In genomic region chr2:161040743-161041142, GRCm38 (mm10) we compare ENCODE assay signal across 15 mouse cellular contexts.
DNase-seq lines count a peak whose midpoint lies in the region; ATAC-seq and TF ChIP-seq lines count a peak whose summit lies in the region.
"Had no signal": no experiment of that assay in that cellular context is flagged by ENCODE, and none has a peak within 500 bp of the region (broad histone marks: within the 10 kb centered on the region; RNA-seq: fewer than 3 reads in every experiment).

No protein-coding gene starts in this region.

- peak; percentile 65 for TF ChIP-seq CTCF in midbrain, postnatal 0 days (IDR thresholded peaks at IDR 0.05)
- no peak for TF ChIP-seq CTCF in bone marrow macrophage, adult 2 months (IDR thresholded peaks at IDR 0.05; ENCODE audit: low read depth, low read length)

- 82% methylated on average over 4 of the region's 4 CpGs for WGBS in kidney, embryonic 14.5 days
- 84% methylated on average over 4 of the region's 4 CpGs for WGBS in midbrain, postnatal 0 days
- 85% methylated on average over 4 of the region's 4 CpGs for WGBS in midbrain, embryonic 11.5 days

- H3K27ac ChIP-seq in kidney, embryonic 14.5 days (ENCODE audit: low read depth, low read length): no peak overlapping the region
- no peak overlapping the region for H3K27ac ChIP-seq in midbrain, postnatal 0 days (ENCODE audit: low read depth, low read length)
- H3K27ac ChIP-seq in midbrain, embryonic 11.5 days (ENCODE audit: low read depth, low read length): no peak overlapping the region
- H3K27ac ChIP-seq in bone marrow macrophage, adult 2 months (ENCODE audit: insufficient read depth, low read depth, low read length): peak overlapping the region; percentile 25; the same call in 1 of the 2 replicates
- H3K27ac ChIP-seq: hindbrain, embryonic 10.5 days; liver, embryonic 13.5 days; neural tube, embryonic 15.5 days had no signal

- H3K9me3 ChIP-seq in kidney, embryonic 14.5 days (ENCODE audit: control insufficient read depth, low read length): no peaks in the 10 kb centered on the region
- H3K9me3 ChIP-seq in midbrain, postnatal 0 days (ENCODE audit: low read length): no peaks in the 10 kb centered on the region
- no peaks in the 10 kb centered on the region for H3K9me3 ChIP-seq in midbrain, embryonic 11.5 days (ENCODE audit: control insufficient read depth, low read length)
- H3K9me3 ChIP-seq: hindbrain, embryonic 10.5 days; liver, embryonic 13.5 days; megakaryocyte, embryonic 14.5 days; neural tube, embryonic 15.5 days had no signal

- no peak overlapping the region for H3K9ac ChIP-seq in kidney, embryonic 14.5 days (ENCODE audit: low read depth, low read length)
- H3K9ac ChIP-seq in midbrain, postnatal 0 days (replicated peaks; ENCODE audit: low read length, poor library complexity, severe bottlenecking): no peak overlapping the region
- H3K9ac ChIP-seq in midbrain, embryonic 11.5 days (ENCODE audit: low read length): no peak overlapping the region
- H3K9ac ChIP-seq: liver, embryonic 13.5 days; neural tube, embryonic 15.5 days had no signal

- no peak overlapping the region for H3K4me3 ChIP-seq in kidney, embryonic 14.5 days (ENCODE audit: low read length)
- H3K4me3 ChIP-seq in midbrain, postnatal 0 days (ENCODE audit: low read depth, low read length): no peak overlapping the region
- no peak overlapping the region for H3K4me3 ChIP-seq in midbrain, embryonic 11.5 days (ENCODE audit: low read depth, low read length)
- no peak overlapping the region for H3K4me3 ChIP-seq in bone marrow macrophage, adult 2 months (ENCODE audit: insufficient read depth, low read length)
- H3K4me3 ChIP-seq: erythroblast, embryonic 14.5 days; hindbrain, embryonic 10.5 days; liver, embryonic 13.5 days; megakaryocyte, embryonic 14.5 days; neural tube, embryonic 15.5 days had no signal

- no peak for TF ChIP-seq POLR2A in bone marrow macrophage, adult 2 months (IDR thresholded peaks at IDR 0.05; ENCODE audit: borderline replicate concordance, low read depth, low read length)

- peaks cover 62% of the 10 kb centered on the region for H3K36me3 ChIP-seq in kidney, embryonic 14.5 days (ENCODE audit: control insufficient read depth, insufficient read depth, low read length)
- peaks cover 30% of the 10 kb centered on the region for H3K36me3 ChIP-seq in midbrain, postnatal 0 days (ENCODE audit: insufficient read depth, low read length)
- H3K36me3 ChIP-seq in midbrain, embryonic 11.5 days (ENCODE audit: control insufficient read depth, insufficient read depth, low read length): peaks cover 10% of the 10 kb centered on the region

- ATAC-seq in kidney, embryonic 14.5 days (ENCODE audit: low FRiP score, low TSS enrichment): no peak
- no peak for ATAC-seq in midbrain, postnatal 0 days (ENCODE audit: low FRiP score)
- no peak for ATAC-seq in midbrain, embryonic 11.5 days (ENCODE audit: low FRiP score)
- ATAC-seq: intestine, embryonic 16.5 days had no signal

- H3K27me3 ChIP-seq in kidney, embryonic 14.5 days (ENCODE audit: control insufficient read depth, insufficient read depth, low read length): no peaks in the 10 kb centered on the region
- no peaks in the 10 kb centered on the region for H3K27me3 ChIP-seq in midbrain, postnatal 0 days (ENCODE audit: insufficient read depth, low read length)
- H3K27me3 ChIP-seq in midbrain, embryonic 11.5 days (ENCODE audit: control insufficient read depth, insufficient read depth, low read length): no peaks in the 10 kb centered on the region
- H3K27me3 ChIP-seq: liver, embryonic 13.5 days; megakaryocyte, embryonic 14.5 days; neural tube, embryonic 15.5 days had no signal

- no peak overlapping the region for H3K4me2 ChIP-seq in kidney, embryonic 14.5 days (replicated peaks; ENCODE audit: low read depth, low read length)
- H3K4me2 ChIP-seq in midbrain, postnatal 0 days (ENCODE audit: low read depth, low read length, poor library complexity, severe bottlenecking): no peak overlapping the region
- H3K4me2 ChIP-seq in midbrain, embryonic 11.5 days: no peak overlapping the region
- H3K4me2 ChIP-seq: liver, embryonic 13.5 days; neural tube, embryonic 15.5 days had no signal

- peak; percentile 18 for DNase-seq in kidney, adult 9 months
- DNase-seq in midbrain, postnatal 0 days (ENCODE audit: low spot score): peak; percentile 21
- DNase-seq in midbrain, embryonic 11.5 days (ENCODE audit: low spot score, missing footprints): no peak
- DNase-seq in thymus, postnatal 14 days: no peak
- DNase-seq in adrenal gland, adult 2 months: no peak
- DNase-seq: cerebellum, adult 8-10 months; gastrocnemius, postnatal 36 days; liver, embryonic 13.5 days had no signal

- no peaks in the 10 kb centered on the region for H3K4me1 ChIP-seq in kidney, embryonic 14.5 days (ENCODE audit: control insufficient read depth, insufficient read depth, low read length)
- no peaks in the 10 kb centered on the region for H3K4me1 ChIP-seq in midbrain, postnatal 0 days (ENCODE audit: insufficient read depth, low read length)
- H3K4me1 ChIP-seq in midbrain, embryonic 11.5 days (ENCODE audit: control insufficient read depth, insufficient read depth, low read length): no peaks in the 10 kb centered on the region
- peaks cover 8% of the 10 kb centered on the region for H3K4me1 ChIP-seq in bone marrow macrophage, adult 2 months (ENCODE audit: control insufficient read depth, insufficient read depth, low read length)
- H3K4me1 ChIP-seq: hindbrain, embryonic 10.5 days; liver, embryonic 13.5 days; neural tube, embryonic 15.5 days had no signal

Comparison
In these comparisons a context has a peak if more than half of its experiments do, and no peak if none do; other contexts are left out.
1. DNase-seq: peak in kidney, adult 9 months (single experiment) and midbrain, postnatal 0 days (single experiment); none in midbrain, embryonic 11.5 days (single experiment), thymus, postnatal 14 days (single experiment) and adrenal gland, adult 2 months (single experiment).